Mouse (Mus musculus) limb, embryonic 13.5 days (tissue): ENCODE data around the gene Zfp146. TPM values are rescaled to one million over a fixed set of nuclear protein-coding genes. Genes with fewer than 3 reads are reported as not detected.

Experiments used
- ATAC-seq: fragments of 200-750 bp; cut with Nextera tagmentation; 2 replicates; pipeline ENCODE4 v1.8.0; 2017; ENCODE audit warnings: low read depth, moderate number of reproducible peaks, moderate TSS enrichment; ENCODE audit not compliant: low FRiP score
- H3K27ac ChIP-seq: fragments of 300-500 bp; sonication (generic); 2 replicates; pipeline ENCODE4 v1.5.1; 2015; ENCODE audit warnings: inconsistent platforms, mild to moderate bottlenecking, moderate library complexity
- H3K27me3 ChIP-seq: fragments of 300-500 bp; sonication (generic); 2 replicates; pipeline ENCODE4 v1.6.1; 2015; ENCODE audit warnings: mild to moderate bottlenecking, inconsistent platforms
- H3K36me3 ChIP-seq: fragments of 300-500 bp; sonication (generic); 2 replicates; pipeline ENCODE4 v1.6.1; 2015; ENCODE audit warnings: inconsistent platforms, mild to moderate bottlenecking, moderate library complexity
- H3K4me1 ChIP-seq: fragments of 300-500 bp; sonication (generic); 2 replicates; pipeline ENCODE4 v1.6.1; 2015; ENCODE audit warnings: inconsistent platforms
- H3K4me2 ChIP-seq: fragments of 300-500 bp; sonication (generic); replicated peaks from 2 replicates; pipeline ENCODE4 v1.6.1; 2015; ENCODE audit warnings: inconsistent platforms, mild to moderate bottlenecking, moderate library complexity
- H3K4me3 ChIP-seq: fragments of 300-500 bp; sonication (generic); 2 replicates; pipeline ENCODE4 v1.5.1; 2015; ENCODE audit warnings: moderate library complexity, mild to moderate bottlenecking, inconsistent platforms
- H3K9ac ChIP-seq: fragments of 300-500 bp; sonication (generic); 2 replicates; pipeline ENCODE4 v1.6.1; 2015; ENCODE audit warnings: mild to moderate bottlenecking, inconsistent platforms
- H3K9me3 ChIP-seq: fragments of 300-500 bp; sonication (generic); 2 replicates; pipeline ENCODE4 v1.6.1; 2016; ENCODE audit warnings: inconsistent platforms
- WGBS: fragments of 180-500 bp; shearing (Covaris S2); methylation state at CpG from one replicate; pipeline ENCODE4 v1.1.7; 2015; 5-methylcytosine and 5-hydroxymethylcytosine counted together
- polyA plus RNA-seq: library from polyadenylated mRNA; unstranded; fragments of >200 nt; fragmentation: Nextera tagmentation; extraction: Ambion mirVana; gene quantifications from 2 replicates; pipeline ENCODE4 v1.2.1, GENCODE M21; 2015

The Zfp146 gene
- polyA plus RNA-seq, 1 experiment from 2014 or later, result 22.2 TPM

DNA sequence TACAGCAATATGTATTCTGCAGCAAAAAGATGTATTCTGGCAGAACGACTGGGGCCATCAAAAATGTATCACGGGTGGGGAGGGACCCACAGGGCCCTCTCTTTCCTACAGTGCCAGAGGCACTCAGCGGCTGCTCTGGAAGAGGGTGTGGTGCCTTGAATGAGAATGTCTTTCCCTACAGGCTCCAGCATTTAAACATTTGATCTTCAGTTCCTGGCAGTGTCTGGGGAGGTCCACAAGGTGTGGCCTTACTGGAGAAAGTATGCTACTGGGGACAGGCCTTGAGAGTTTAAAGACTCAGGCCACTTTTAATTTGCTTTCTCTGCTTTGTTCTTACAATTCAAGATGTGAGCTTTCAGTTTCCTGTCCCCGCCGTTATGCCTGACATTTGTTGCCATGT is 53.5 kb downstream of the Zfp146 start:
- peaks cover 10% of the 10 kb centered on the region for H3K36me3 ChIP-seq
- no peaks in the 10 kb centered on the region for H3K27me3 ChIP-seq
- H3K4me2 ChIP-seq, result no peak overlapping the region
- H3K4me3 ChIP-seq, result no peak overlapping the region
- 94% methylated on average over 5 of the region's 5 CpGs for WGBS
- H3K9me3 ChIP-seq, result peaks cover 34% of the 10 kb centered on the region
- no peak for ATAC-seq
- no peak overlapping the region for H3K27ac ChIP-seq
- no peak overlapping the region for H3K9ac ChIP-seq
- 0 out of 2 replicates have a peak, but pooled peaks cover 2% of the 10 kb centered on the region for H3K4me1 ChIP-seq

Other genes with a start within 250 kb of the Zfp146 start
- gene Zfp74, start 215.7 kb downstream of the Zfp146 start, polyA plus RNA-seq, result 14.9 and 17.6 TPM in 2 replicates
- 27.2 and 27.9 TPM in 2 replicates for gene Zfp568, start 185.8 kb downstream of the Zfp146 start, polyA plus RNA-seq
- 6.1 and 6.8 TPM in 2 replicates for gene Zfp14, start 118.4 kb downstream of the Zfp146 start, polyA plus RNA-seq
- gene Zfp82, start 96.8 kb downstream of the Zfp146 start, polyA plus RNA-seq, result 8.8 and 9.7 TPM in 2 replicates
- 2.3 and 3.3 TPM in 2 replicates for gene Gm26920, start 79.3 kb downstream of the Zfp146 start, polyA plus RNA-seq
- 18.8 and 20.6 TPM in 2 replicates for gene Zfp566, start 79.2 kb downstream of the Zfp146 start, polyA plus RNA-seq
- gene Zfp260, start 75.0 kb downstream of the Zfp146 start, polyA plus RNA-seq, result 147 and 154 TPM in 2 replicates
- 13.8 and 14.6 TPM in 2 replicates for gene Zfp382, start 47.8 kb downstream of the Zfp146 start, polyA plus RNA-seq
- 1.8 and 2.4 TPM in 2 replicates for gene Cox7a1, start 14.4 kb upstream of the Zfp146 start, polyA plus RNA-seq
- 94.9 and 100 TPM in 2 replicates for gene Capns1, start 29.1 kb upstream of the Zfp146 start, polyA plus RNA-seq
- gene Polr2i, start 62.2 kb upstream of the Zfp146 start, polyA plus RNA-seq, result 171 and 184 TPM in 2 replicates
- 219 and 220 TPM in 2 replicates for gene Tbcb, start 62.5 kb upstream of the Zfp146 start, polyA plus RNA-seq
- 0.28 TPM in 1 of 2 replicates, not detected in the other for gene Ovol3, start 66.0 kb upstream of the Zfp146 start, polyA plus RNA-seq
- 0.28 and 0.48 TPM in 2 replicates for gene Thap8, start 110.3 kb upstream of the Zfp146 start, polyA plus RNA-seq
- 8.5 and 9.2 TPM in 2 replicates for gene Wdr62, start 110.7 kb upstream of the Zfp146 start, polyA plus RNA-seq
- gene Clip3, start 122.0 kb upstream of the Zfp146 start, polyA plus RNA-seq, result 51.2 and 51.5 TPM in 2 replicates
- 94.2 and 99.2 TPM in 2 replicates for gene Alkbh6, start 139.0 kb upstream of the Zfp146 start, polyA plus RNA-seq
- 89.9 and 90.4 TPM in 2 replicates for gene Syne4, start 145.1 kb upstream of the Zfp146 start, polyA plus RNA-seq
- 0.95 and 1.2 TPM in 2 replicates for gene E130208F15Rik, start 152.0 kb upstream of the Zfp146 start, polyA plus RNA-seq
- 20.0 and 22.4 TPM in 2 replicates for gene Sdhaf1, start 154.1 kb upstream of the Zfp146 start, polyA plus RNA-seq
- 6.8 and 7.5 TPM in 2 replicates for gene Lrfn3, start 193.0 kb upstream of the Zfp146 start, polyA plus RNA-seq
- 29.7 and 32.7 TPM in 2 replicates for gene Tyrobp, start 244.0 kb upstream of the Zfp146 start, polyA plus RNA-seq